Mouse (Mus musculus): ENCODE measurements around the gene Aspa. TPM values are rescaled to one million over a fixed set of nuclear protein-coding genes. Genes with fewer than 3 reads are reported as not detected.
"Not testable (repeated sequence)": the region's sequence is repeated elsewhere in the genome, so short reads cannot be mapped to it uniquely, and the experiment has no call there.

Gene Aspa
- total RNA-seq (2021), result 1 to 10 TPM; 3.9 to 5.4 TPM
- long read RNA-seq, experiment 1, partial matches to known transcripts, result 0 of 1 reads
- long read RNA-seq, experiment 1, other reads (novel, unspliced or antisense), result 0 of 1 reads
- long read RNA-seq, experiment 2, partial matches to known transcripts, result 0 of 3 reads
- long read RNA-seq, experiment 2, other reads (novel, unspliced or antisense), result 0 of 3 reads

GRCm38 (mm10) chr11:73329442-73329841, at the start of gene Aspa, which contains the start of the genes Gm49340 and Spata22:
Gene Aspa (minus strand): TSS chr11:73329596.
Gene Gm49340 (plus strand): TSS chr11:73329741.
Gene Spata22 (plus strand): TSS chr11:73329741.
- no peak for DNase-seq (ENCODE audit: low spot score)

- no peak for DNase-seq (ENCODE audit: low spot score)
These were observed 41.5 kb upstream of the Aspa start, which contains the start of gene Olfr376 for GRCm38 (mm10) chr11:73370946-73371345. Gene Olfr376 (plus strand): TSS chr11:73371246.

GRCm38 (mm10) chr11:73350483-73350882, 21.1 kb upstream of the Aspa start, which contains the start of gene Olfr20:
Gene Olfr20 (plus strand): TSS chr11:73350783.
- no peak for DNase-seq (ENCODE audit: low spot score)

- DNase-seq (ENCODE audit: low spot score), result no peak
These were observed 7.5 kb upstream of the Aspa start for GRCm38 (mm10) chr11:73336919-73337318.

GRCm38 (mm10) chr11:73333357-73333756, 4.0 kb upstream of the Aspa start:
- DNase-seq (ENCODE audit: low spot score), result no peak

- no peak for DNase-seq (ENCODE audit: low spot score)
These were observed 2.0 kb downstream of the Aspa start for GRCm38 (mm10) chr11:73327361-73327760.

- peak; percentile 4 for DNase-seq (ENCODE audit: low spot score)
These were observed 2.9 kb downstream of the Aspa start for GRCm38 (mm10) chr11:73326485-73326886.

GRCm38 (mm10) chr11:73323906-73324830, 5.2 kb downstream of the Aspa start:
- no peak for DNase-seq (ENCODE audit: low spot score)

GRCm38 (mm10) chr11:73321064-73321463, 8.3 kb downstream of the Aspa start:
- DNase-seq (ENCODE audit: low spot score), result not testable (repeated sequence)

GRCm38 (mm10) chr11:73318581-73318980, 10.8 kb downstream of the Aspa start:
- not testable (repeated sequence) for DNase-seq (ENCODE audit: low spot score)

- no peak for DNase-seq (ENCODE audit: low spot score)
These were observed 13.4 kb downstream of the Aspa start for GRCm38 (mm10) chr11:73315961-73316360.

GRCm38 (mm10) chr11:73303123-73303522, 26.3 kb downstream of the Aspa start:
- no peak for DNase-seq (ENCODE audit: low spot score)

- DNase-seq (ENCODE audit: low spot score), result no peak
These were observed 39.8 kb downstream of the Aspa start for GRCm38 (mm10) chr11:73289621-73290020.

GRCm38 (mm10) chr11:73284351-73284750, 45.0 kb downstream of the Aspa start:
- DNase-seq (ENCODE audit: low spot score), result peak; percentile 10

GRCm38 (mm10) chr11:73283926-73284325, 45.5 kb downstream of the Aspa start:
- DNase-seq (ENCODE audit: low spot score), result no peak

- DNase-seq (ENCODE audit: low spot score), result no peak
These were observed 46.0 kb downstream of the Aspa start for GRCm38 (mm10) chr11:73283369-73283768.

- DNase-seq (ENCODE audit: low spot score), result peak; percentile 30
These were observed 47.8 kb downstream of the Aspa start for GRCm38 (mm10) chr11:73281528-73282027.

GRCm38 (mm10) chr11:73280710-73281109, 48.7 kb downstream of the Aspa start:
- DNase-seq (ENCODE audit: low spot score), result no peak

- DNase-seq (ENCODE audit: low spot score), result no peak
These were observed 54.6 kb downstream of the Aspa start for GRCm38 (mm10) chr11:73274821-73275220.

GRCm38 (mm10) chr11:73267267-73267666, 62.1 kb downstream of the Aspa start, which contains the start of gene Trpv3:
Gene Trpv3 (plus strand): TSS chr11:73267388.
- DNase-seq (ENCODE audit: low spot score), result no peak

GRCm38 (mm10) chr11:73261385-73261784, 68.0 kb downstream of the Aspa start:
- no peak for DNase-seq (ENCODE audit: low spot score)

GRCm38 (mm10) chr11:73260457-73260856, 68.9 kb downstream of the Aspa start:
- no peak for DNase-seq (ENCODE audit: low spot score)
